Mouse (Mus musculus): ENCODE measurements around the gene Rnls. TPM values are rescaled to one million over a fixed set of nuclear protein-coding genes. Genes with fewer than 3 reads are reported as not detected.

Rnls gene
- polyA plus RNA-seq, 1 experiment from 2014 or later = 7.4 TPM

- ATAC-seq (ENCODE audit: insufficient number of reproducible peaks, insufficient read depth, low FRiP score, low read depth) = no peak
Measured at GRCm38 (mm10) chr19:33271571-33271970, 120.5 kb downstream of the Rnls start.

DNA sequence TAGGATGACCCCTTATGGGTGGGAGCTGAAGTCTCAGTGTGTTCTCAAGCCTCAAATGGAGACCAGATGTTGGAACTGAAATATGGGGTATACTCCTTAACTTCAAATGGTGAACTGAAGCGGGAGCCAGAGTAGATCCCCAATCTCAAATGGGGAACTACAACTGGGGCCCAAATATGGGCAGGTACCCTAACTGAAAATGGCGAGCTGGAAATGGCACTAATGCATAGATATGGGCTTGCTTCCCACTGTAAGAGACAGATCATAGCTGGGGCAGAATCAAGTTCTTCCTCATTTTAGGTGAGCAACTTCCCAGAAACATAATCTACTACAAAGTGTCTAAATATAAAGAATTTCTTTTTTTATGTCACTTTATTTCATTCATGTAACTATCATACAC, 121.9 kb downstream of the Rnls start:
- H3K9ac ChIP-seq (replicated peaks; ENCODE audit: low read depth, low read length) = no peak overlapping the region
- 86% methylated on average over 2 of the region's 2 CpGs for WGBS
- H3K36me3 ChIP-seq (ENCODE audit: control insufficient read depth, insufficient read depth, low read length) = no peaks in the 10 kb centered on the region
- H3K4me2 ChIP-seq (replicated peaks; ENCODE audit: low read depth, low read length) = no peak overlapping the region
- no peak overlapping the region for H3K4me3 ChIP-seq (ENCODE audit: low read depth, low read length)
- H3K27me3 ChIP-seq (ENCODE audit: control insufficient read depth, insufficient read depth, low read length) = no peaks in the 10 kb centered on the region
- no peak for ATAC-seq (ENCODE audit: insufficient number of reproducible peaks, insufficient read depth, low FRiP score, low read depth)
- no peaks in the 10 kb centered on the region for H3K4me1 ChIP-seq (ENCODE audit: control insufficient read depth, insufficient read depth, low read length)
- H3K9me3 ChIP-seq (ENCODE audit: control insufficient read depth, low read depth, low read length) = no peaks in the 10 kb centered on the region
- H3K27ac ChIP-seq (ENCODE audit: low read length) = no peak overlapping the region

More at GRCm38 (mm10) chr19:33271571-33271970, 120.5 kb downstream of the Rnls start:
- no peaks in the 10 kb centered on the region for H3K4me1 ChIP-seq (ENCODE audit: control insufficient read depth, insufficient read depth, low read length)
- no peaks in the 10 kb centered on the region for H3K27me3 ChIP-seq (ENCODE audit: control insufficient read depth, insufficient read depth, low read length)
- no peaks in the 10 kb centered on the region for H3K9me3 ChIP-seq (ENCODE audit: control insufficient read depth, low read depth, low read length)
- H3K4me2 ChIP-seq (replicated peaks; ENCODE audit: low read depth, low read length) = no peak overlapping the region
- no peaks in the 10 kb centered on the region for H3K36me3 ChIP-seq (ENCODE audit: control insufficient read depth, insufficient read depth, low read length)
- H3K4me3 ChIP-seq (ENCODE audit: low read depth, low read length) = no peak overlapping the region
- 34% methylated on average over 2 of the region's 2 CpGs for WGBS
- no peak overlapping the region for H3K9ac ChIP-seq (replicated peaks; ENCODE audit: low read depth, low read length)
- H3K27ac ChIP-seq (ENCODE audit: low read length) = no peak overlapping the region

DNA sequence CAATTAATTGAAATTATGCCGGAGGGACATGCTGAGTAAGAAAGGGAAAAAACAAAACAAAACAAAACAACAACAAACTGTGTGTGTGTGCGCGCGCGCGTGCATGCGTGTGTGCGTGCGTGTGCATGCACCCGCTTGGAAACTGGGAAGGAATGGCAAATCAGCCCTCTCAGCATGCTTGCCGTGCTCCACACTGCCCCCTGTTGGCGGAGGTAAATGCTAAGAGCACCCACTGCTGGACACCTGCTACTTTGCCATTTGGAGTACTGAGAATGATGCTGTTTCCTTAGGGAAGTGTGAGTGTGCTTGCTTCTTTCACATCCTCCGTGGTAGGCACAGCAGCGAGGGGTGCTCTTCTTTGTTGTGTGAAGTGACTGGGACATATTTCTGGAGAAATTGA, 124.1 kb downstream of the Rnls start:
- Histone ChIP-seq H3K36me3 (ENCODE audit: control insufficient read depth, insufficient read depth, low read length) (no peaks in the 10 kb centered on the region), H3K4me1 (ENCODE audit: control insufficient read depth, insufficient read depth, low read length) (no peaks in the 10 kb centered on the region), H3K4me2 (replicated peaks; ENCODE audit: low read depth, low read length) (no peak overlapping the region), H3K9me3 (ENCODE audit: control insufficient read depth, low read depth, low read length) (no peaks in the 10 kb centered on the region), H3K9ac (replicated peaks; ENCODE audit: low read depth, low read length) (no peak overlapping the region), H3K4me3 (ENCODE audit: low read depth, low read length) (no peak overlapping the region), H3K27me3 (ENCODE audit: control insufficient read depth, insufficient read depth, low read length) (no peaks in the 10 kb centered on the region), H3K27ac (ENCODE audit: low read length) (no peak overlapping the region)
- 78% methylated on average over 14 of the region's 14 CpGs for WGBS
- ATAC-seq (ENCODE audit: insufficient number of reproducible peaks, insufficient read depth, low FRiP score, low read depth) = no peak

DNA sequence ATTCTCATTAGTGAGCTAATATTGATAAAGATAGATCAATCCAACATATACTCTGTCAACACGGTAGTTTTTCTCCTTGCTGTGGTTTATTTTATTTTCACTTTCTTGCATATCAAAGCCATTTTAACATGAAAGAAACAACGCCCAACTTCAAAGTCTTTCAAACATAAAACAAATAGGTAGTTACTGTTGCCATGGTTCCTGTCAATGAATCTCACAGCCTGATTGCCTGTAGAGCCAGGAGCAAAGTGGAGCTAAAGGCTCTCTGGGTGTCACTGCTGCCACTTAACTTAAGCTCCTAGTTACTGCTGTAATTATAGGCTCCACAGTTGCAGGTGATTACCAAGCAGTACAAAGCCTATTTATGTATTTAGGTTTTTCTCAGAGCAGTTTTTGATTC, 126.8 kb downstream of the Rnls start:
- Histone ChIP-seq H3K36me3 (ENCODE audit: control insufficient read depth, insufficient read depth, low read length) (no peaks in the 10 kb centered on the region), H3K4me2 (replicated peaks; ENCODE audit: low read depth, low read length) (no peak overlapping the region), H3K4me1 (ENCODE audit: control insufficient read depth, insufficient read depth, low read length) (no peaks in the 10 kb centered on the region), H3K9ac (replicated peaks; ENCODE audit: low read depth, low read length) (no peak overlapping the region), H3K27me3 (ENCODE audit: control insufficient read depth, insufficient read depth, low read length) (no peaks in the 10 kb centered on the region), H3K27ac (ENCODE audit: low read length) (no peak overlapping the region), H3K9me3 (ENCODE audit: control insufficient read depth, low read depth, low read length) (no peaks in the 10 kb centered on the region), H3K4me3 (ENCODE audit: low read depth, low read length) (no peak overlapping the region)
- WGBS = 21% methylated on average over 2 of the region's 2 CpGs
- ATAC-seq (ENCODE audit: insufficient number of reproducible peaks, insufficient read depth, low FRiP score, low read depth) = no peak

DNA sequence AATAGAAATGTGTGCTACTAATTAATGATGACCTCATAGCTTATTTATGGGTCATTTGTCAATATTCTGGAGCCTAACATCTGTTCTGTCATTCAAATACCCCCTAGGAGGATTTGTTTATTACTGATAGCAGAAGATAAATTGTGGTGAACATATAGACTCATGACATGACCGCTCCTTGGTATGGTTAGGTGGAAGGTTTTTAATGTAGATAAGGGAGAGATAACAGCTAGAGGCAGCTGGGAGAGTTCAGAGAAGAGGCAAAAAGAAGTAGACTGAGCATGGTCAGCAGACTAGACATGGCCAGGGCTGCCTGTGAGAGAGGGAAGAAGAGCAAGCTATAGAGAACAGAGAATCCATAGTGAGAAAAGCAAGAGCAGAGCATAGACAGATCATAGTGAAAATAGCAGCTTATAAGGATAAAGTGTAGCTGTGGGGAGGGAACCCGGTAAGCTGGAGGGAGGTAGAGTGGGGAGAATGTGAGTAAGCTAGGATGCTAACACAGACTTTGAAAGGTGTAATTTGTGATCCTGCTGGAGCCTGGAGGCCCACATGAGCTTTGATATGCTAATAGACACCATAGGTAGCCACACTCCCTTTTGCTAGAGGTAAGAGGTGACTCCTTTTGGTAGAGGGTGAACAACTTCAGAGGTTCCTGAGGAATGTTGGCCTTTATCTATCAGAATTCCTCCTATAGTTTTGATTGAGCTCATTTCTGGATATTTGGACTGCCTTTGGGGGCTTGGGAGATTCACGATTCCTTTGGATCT, 127.7 kb downstream of the Rnls start:
- ATAC-seq (ENCODE audit: insufficient number of reproducible peaks, insufficient read depth, low FRiP score, low read depth) = no peak

DNA sequence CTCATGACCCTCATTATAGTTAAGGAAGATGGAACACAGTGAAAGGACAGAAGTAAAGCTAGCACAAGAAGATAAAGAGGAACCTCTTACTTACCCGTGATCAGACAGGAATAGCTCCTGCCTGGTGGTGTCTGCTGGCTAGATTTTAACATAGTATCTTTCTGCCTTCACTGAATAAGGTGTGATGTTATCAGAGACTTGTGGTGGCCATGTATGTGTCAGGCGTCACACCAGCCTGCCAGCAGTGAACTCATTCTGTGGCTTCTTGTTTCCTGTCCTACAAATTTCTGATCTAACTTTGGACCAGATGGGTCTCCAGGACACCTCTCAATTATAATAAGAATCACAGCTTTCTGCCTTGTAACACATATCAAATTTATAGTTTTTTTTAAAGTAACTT, 129.7 kb downstream of the Rnls start:
- Histone ChIP-seq H3K4me1 (ENCODE audit: control insufficient read depth, insufficient read depth, low read length) (no peaks in the 10 kb centered on the region), H3K36me3 (ENCODE audit: control insufficient read depth, insufficient read depth, low read length) (no peaks in the 10 kb centered on the region), H3K4me3 (ENCODE audit: low read depth, low read length) (no peak overlapping the region), H3K4me2 (replicated peaks; ENCODE audit: low read depth, low read length) (no peak overlapping the region), H3K27me3 (ENCODE audit: control insufficient read depth, insufficient read depth, low read length) (no peaks in the 10 kb centered on the region), H3K9me3 (ENCODE audit: control insufficient read depth, low read depth, low read length) (no peaks in the 10 kb centered on the region), H3K9ac (replicated peaks; ENCODE audit: low read depth, low read length) (no peak overlapping the region), H3K27ac (ENCODE audit: low read length) (no peak overlapping the region)
- WGBS = 61% methylated on average over 2 of the region's 2 CpGs
- ATAC-seq (ENCODE audit: insufficient number of reproducible peaks, insufficient read depth, low FRiP score, low read depth) = no peak

More for the DNA sequence above, 127.7 kb downstream of the Rnls start:
- Histone ChIP-seq H3K9me3 (ENCODE audit: control insufficient read depth, low read depth, low read length) (no peaks in the 10 kb centered on the region), H3K4me3 (ENCODE audit: low read depth, low read length) (no peak overlapping the region), H3K27ac (ENCODE audit: low read length) (no peak overlapping the region), H3K27me3 (ENCODE audit: control insufficient read depth, insufficient read depth, low read length) (no peaks in the 10 kb centered on the region), H3K9ac (replicated peaks; ENCODE audit: low read depth, low read length) (no peak overlapping the region), H3K4me2 (replicated peaks; ENCODE audit: low read depth, low read length) (no peak overlapping the region), H3K4me1 (ENCODE audit: control insufficient read depth, insufficient read depth, low read length) (no peaks in the 10 kb centered on the region), H3K36me3 (ENCODE audit: control insufficient read depth, insufficient read depth, low read length) (no peaks in the 10 kb centered on the region)
- WGBS = 40% methylated on average over 3 of the region's 3 CpGs

GRCm38 (mm10) chr19:33259164-33259563, 132.9 kb downstream of the Rnls start:
- Histone ChIP-seq H3K27ac (ENCODE audit: low read length) (no peak overlapping the region), H3K4me1 (ENCODE audit: control insufficient read depth, insufficient read depth, low read length) (no peaks in the 10 kb centered on the region), H3K27me3 (ENCODE audit: control insufficient read depth, insufficient read depth, low read length) (no peaks in the 10 kb centered on the region), H3K4me2 (replicated peaks; ENCODE audit: low read depth, low read length) (no peak overlapping the region), H3K9ac (replicated peaks; ENCODE audit: low read depth, low read length) (no peak overlapping the region), H3K36me3 (ENCODE audit: control insufficient read depth, insufficient read depth, low read length) (no peaks in the 10 kb centered on the region), H3K4me3 (ENCODE audit: low read depth, low read length) (no peak overlapping the region), H3K9me3 (ENCODE audit: control insufficient read depth, low read depth, low read length) (no peaks in the 10 kb centered on the region)
- WGBS = 88% methylated on average over 1 of the region's 1 CpGs
- ATAC-seq (ENCODE audit: insufficient number of reproducible peaks, insufficient read depth, low FRiP score, low read depth) = no peak

DNA sequence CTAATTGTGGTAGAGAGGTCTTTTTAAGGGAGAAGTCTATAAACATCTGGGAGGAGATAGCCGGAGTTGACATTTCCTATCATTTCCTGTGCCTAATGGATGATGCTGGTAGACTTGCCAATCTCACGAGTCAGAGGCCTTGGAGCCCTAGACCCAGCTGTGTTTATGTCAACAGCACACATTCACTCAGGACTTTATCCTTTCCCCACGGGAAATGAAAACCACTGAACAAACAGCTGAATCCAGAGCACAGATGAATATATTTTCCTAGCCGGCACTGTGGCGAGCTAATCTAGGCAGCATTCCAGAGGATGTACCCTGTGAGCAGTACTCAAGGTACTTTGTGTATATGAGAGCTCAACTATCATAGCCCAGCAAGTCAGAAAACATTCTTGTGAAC, 138.2 kb downstream of the Rnls start:
- H3K27me3 ChIP-seq (ENCODE audit: control insufficient read depth, insufficient read depth, low read length) = no peaks in the 10 kb centered on the region
- no peak overlapping the region for H3K4me2 ChIP-seq (replicated peaks; ENCODE audit: low read depth, low read length)
- H3K9ac ChIP-seq (replicated peaks; ENCODE audit: low read depth, low read length) = no peak overlapping the region
- 30% methylated on average over 5 of the region's 5 CpGs for WGBS
- ATAC-seq (ENCODE audit: insufficient number of reproducible peaks, insufficient read depth, low FRiP score, low read depth) = no peak
- H3K27ac ChIP-seq (ENCODE audit: low read length) = no peak overlapping the region
- H3K36me3 ChIP-seq (ENCODE audit: control insufficient read depth, insufficient read depth, low read length) = no peaks in the 10 kb centered on the region
- H3K9me3 ChIP-seq (ENCODE audit: control insufficient read depth, low read depth, low read length) = no peaks in the 10 kb centered on the region
- no peak overlapping the region for H3K4me3 ChIP-seq (ENCODE audit: low read depth, low read length)
- no peaks in the 10 kb centered on the region for H3K4me1 ChIP-seq (ENCODE audit: control insufficient read depth, insufficient read depth, low read length)

GRCm38 (mm10) chr19:33252226-33252625, 139.9 kb downstream of the Rnls start:
- no peaks in the 10 kb centered on the region for H3K36me3 ChIP-seq (ENCODE audit: control insufficient read depth, insufficient read depth, low read length)
- H3K9me3 ChIP-seq (ENCODE audit: control insufficient read depth, low read depth, low read length) = no peaks in the 10 kb centered on the region
- no peak overlapping the region for H3K4me2 ChIP-seq (replicated peaks; ENCODE audit: low read depth, low read length)
- no peak overlapping the region for H3K9ac ChIP-seq (replicated peaks; ENCODE audit: low read depth, low read length)
- 61% methylated on average over 5 of the region's 5 CpGs for WGBS
- no peak overlapping the region for H3K27ac ChIP-seq (ENCODE audit: low read length)
- no peak overlapping the region for H3K4me3 ChIP-seq (ENCODE audit: low read depth, low read length)
- ATAC-seq (ENCODE audit: insufficient number of reproducible peaks, insufficient read depth, low FRiP score, low read depth) = no peak
- H3K27me3 ChIP-seq (ENCODE audit: control insufficient read depth, insufficient read depth, low read length) = no peaks in the 10 kb centered on the region
- H3K4me1 ChIP-seq (ENCODE audit: control insufficient read depth, insufficient read depth, low read length) = no peaks in the 10 kb centered on the region
